Mouse (Mus musculus) urinary bladder, adult 18-20 months (tissue): ENCODE measurements at regions not wholly inside any gene's neighbourhood (a gene's known extent, or its start where the extent isn't known, plus 50 kb on each side); places are given as distances from the start of the nearest gene placed in this dataset.

Experiments used
- DNase-seq, 2 experiments: peaks; one replicate each; pipeline ENCODE4 v3.0.0; 2022; ENCODE audit warnings: low spot score in 2 of 2, mixed read lengths in 2 of 2

DNA sequence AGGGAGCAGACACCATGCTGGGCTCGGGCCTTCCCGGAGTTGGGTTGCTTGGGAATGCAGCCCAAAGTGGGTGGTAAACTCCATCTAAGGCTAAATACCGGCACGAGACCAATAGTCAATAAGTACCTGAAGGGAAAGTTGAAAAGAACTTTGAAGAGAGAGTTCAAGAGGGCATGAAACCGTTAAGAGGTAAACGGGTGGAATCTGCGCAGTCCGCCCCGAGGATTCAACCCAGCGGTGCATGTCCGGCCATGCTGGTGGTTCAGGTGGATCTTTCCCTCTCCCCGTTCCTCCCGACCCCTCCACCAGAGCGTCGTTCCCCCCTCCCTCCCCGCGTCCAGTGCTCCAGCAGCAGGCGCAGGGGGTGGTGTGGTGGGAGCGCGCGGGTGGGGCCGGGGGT, 179.1 kb upstream of the Arhgef26 start:
- no peak for DNase-seq

- DNase-seq, result no peak
These were observed 167.5 kb upstream of the Arhgef26 start for GRCm38 (mm10) chr3:62170647-62171046.

DNA sequence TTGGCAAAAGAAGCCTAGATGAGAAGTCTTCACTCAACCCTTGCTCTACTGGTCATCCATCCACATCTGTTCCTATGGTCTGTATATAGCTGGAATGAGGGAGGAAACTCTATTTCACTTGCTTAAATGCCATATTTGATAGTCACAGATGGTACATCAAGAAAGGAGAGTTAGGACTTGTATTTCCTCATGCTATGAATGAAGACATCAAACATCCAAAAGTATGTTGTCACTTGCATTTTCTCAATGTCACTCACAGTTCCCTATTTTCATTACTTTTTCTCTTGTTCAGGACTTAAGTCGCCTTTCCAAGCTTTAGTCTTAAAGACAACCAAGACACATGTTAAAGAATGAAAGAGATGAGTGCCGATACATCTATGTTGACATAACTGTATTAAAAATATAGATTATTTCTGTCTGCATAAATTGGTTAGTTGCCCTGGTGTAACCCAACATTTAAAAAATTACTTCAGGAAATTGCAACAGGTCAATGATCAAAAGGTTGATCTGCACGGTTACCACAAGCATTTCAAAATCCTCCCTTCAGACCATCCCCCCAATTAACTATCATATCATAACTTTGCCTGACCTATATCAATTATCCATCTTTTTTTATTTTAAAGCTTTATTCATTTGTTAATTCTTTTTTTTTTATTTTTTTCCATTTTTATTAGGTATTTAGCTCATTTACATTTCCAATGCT, 150.2 kb upstream of the Arhgef26 start:
- DNase-seq, result no peak

DNA sequence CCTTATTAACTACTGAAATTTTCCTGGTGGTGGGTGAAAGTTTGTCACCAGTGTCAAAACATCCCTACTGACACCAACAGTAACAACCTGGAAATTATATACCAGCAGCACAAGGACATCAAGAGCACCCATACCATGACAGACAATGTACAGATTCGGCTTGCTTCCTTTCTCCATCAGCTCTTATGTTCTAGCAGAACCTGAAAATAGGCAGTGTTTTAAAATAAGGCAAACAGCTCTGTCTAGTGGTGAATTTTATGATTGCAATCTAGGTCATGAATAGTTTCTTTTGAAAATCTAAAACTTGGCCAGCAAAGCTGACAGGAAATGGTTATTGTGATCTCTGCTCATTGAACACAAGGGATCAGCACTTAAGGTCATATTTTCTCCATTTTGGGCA, 145.7 kb upstream of the Arhgef26 start:
- DNase-seq, result no peak

DNA sequence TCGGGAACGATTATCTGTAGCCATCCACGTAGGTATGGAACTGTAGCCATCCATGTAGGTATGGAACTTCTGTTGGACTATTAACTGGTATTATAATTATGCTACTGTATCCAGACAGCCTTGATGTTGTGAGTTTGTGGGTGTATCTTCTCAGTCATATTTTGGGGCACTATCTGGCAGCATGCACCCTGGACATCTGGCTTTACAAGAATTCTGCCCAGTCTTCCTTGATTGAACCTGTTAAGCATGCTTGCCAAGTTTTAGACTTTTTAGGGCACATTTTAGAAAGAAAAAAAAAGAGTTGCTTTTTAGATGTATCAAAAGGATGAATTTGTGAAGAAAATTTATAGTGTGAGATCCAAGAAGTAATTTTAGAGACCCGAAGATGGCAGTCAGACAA, 143.7 kb upstream of the Arhgef26 start:
- no peak for DNase-seq

DNA sequence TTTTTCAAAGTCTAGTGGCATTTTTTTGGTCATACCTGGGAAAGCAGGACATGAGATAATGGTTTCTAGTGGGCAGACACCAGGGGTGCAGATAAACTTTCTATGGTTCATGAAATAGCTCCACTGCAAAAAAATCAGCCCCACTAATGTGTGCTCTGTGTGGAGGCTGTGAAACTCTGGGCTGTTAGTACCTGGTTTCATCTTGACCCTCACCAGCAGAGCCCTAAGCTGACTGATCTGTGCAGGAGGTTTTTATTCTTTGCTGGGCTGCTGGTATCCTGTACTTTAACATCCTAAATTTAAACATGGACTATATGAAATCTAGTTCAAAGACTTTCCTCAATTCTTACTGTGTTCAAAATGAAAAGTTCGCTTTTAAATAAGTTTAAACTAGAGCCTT, 141.5 kb upstream of the Arhgef26 start:
- no peak for DNase-seq

GRCm38 (mm10) chr3:62215806-62216205, 122.3 kb upstream of the Arhgef26 start:
- peak in 1 of 2 experiments; percentile 25 for DNase-seq

DNA sequence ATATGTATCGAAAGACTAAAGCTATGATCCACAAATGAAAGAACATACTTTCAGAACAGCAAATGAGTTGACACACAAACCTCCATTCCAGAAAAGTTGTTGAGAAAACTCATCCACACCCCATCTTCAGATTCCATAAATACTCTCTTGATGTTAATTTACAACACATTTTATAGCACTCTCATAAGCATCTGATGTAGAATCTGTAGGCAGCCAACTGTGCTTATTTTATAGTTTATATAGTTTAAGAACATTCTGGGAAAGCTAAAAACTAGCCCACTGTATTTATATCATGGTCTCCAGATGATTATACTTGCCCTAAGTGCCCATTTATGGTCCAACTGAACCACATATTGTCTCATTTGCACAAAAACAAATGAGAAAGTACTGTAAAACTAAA, 120.8 kb upstream of the Arhgef26 start:
- no peak for DNase-seq

- DNase-seq, result no peak
These were observed 110.4 kb upstream of the Arhgef26 start for GRCm38 (mm10) chr3:62227697-62228096.

DNA sequence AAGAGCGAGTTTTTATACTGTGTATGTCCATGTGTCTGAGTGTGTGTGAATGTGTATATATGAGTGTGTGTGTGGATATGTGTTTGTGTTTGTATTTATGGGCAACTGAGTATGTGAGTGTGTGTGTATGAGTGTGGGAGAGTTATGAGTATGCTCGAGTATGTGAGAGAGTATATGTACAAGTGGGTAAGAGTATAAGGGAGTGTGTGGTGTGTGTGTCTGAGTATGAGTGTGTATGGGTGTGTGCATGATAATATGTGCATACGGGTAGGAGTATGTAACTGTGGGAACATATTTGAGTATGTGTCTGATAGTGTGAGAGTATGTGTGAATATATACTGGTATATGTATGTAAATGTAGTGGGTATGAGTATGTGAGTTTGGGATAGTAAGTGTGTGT, 110.0 kb upstream of the Arhgef26 start:
- no peak for DNase-seq

DNA sequence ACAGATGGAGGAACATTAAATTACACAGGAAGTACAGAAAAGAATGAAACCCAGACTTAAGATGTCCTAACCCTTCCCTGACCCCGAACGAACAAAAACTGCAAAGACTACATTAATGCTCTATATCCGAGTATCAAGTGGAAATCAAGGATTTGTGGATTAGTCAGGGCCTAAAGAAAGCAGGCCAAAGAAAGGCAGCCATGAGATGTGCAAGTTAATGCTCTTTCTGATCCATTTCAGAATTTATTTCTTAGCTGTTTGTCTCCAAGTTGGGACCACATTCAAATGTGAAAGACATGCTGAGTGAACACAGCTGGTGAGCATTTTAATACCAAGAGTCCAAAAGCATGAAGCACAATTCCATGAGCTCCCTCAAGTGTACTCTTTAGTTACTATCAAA, 97.1 kb upstream of the Arhgef26 start:
- no peak for DNase-seq

GRCm38 (mm10) chr3:62271703-62272102, 66.4 kb upstream of the Arhgef26 start:
- no peak for DNase-seq

DNA sequence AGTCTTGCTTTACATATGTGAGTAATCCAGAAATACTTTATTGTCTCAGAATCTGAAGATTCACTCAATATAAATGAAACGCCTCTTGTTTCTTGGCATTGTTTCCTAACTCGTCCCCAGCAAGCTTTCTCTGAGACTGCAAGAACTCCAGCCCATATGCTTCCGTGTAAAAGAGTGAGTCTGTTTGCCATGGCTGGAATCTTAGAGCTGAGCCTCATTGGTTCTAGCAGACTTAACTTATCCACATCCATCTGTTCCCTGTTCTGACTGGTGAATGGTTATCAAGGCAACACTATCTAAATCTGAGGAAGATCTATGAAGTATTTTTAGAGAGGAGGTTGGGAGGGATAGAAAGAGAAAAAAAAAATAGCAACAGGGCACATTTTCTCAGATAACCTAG, 59.9 kb upstream of the Arhgef26 start:
- no peak for DNase-seq

- DNase-seq, result no peak
These were observed 57.2 kb upstream of the Arhgef26 start for GRCm38 (mm10) chr3:62280960-62281359.
